Mouse (Mus musculus): ENCODE measurements around the gene Gm21988. TPM values are rescaled to one million over a fixed set of nuclear protein-coding genes. Genes with fewer than 3 reads are reported as not detected.

Gm21988 gene
- 1 to 10 TPM; 4.9 to 5.3 TPM for total RNA-seq (2021)
- long read RNA-seq, experiment 1, partial matches to known transcripts: 3 of 5 reads
- long read RNA-seq, experiment 1, other reads (novel, unspliced or antisense): 2 of 5 reads
- long read RNA-seq, experiment 2, partial matches to known transcripts: 1 of 3 reads
- long read RNA-seq, experiment 2, other reads (novel, unspliced or antisense): 2 of 3 reads

- no peak for TF ChIP-seq CTCF (IDR thresholded peaks at IDR 0.05)
- peak; percentile 74 to 77 for DNase-seq (ENCODE audit: extremely low spot score in 1 of 2, low spot score in 2 of 2)
- peak within 1 kb of the TSS; percentile 92 for H3K27ac ChIP-seq
- intact Hi-C loops (cut with DNase I): loop anchor here (10.0 kb wide), 1 partner anchor 415 kb away; the partner anchor contains the start of genes Eno3 and Pfn1
- H3K4me3 ChIP-seq: peak within 1 kb of the TSS; percentile 98
Measured at GRCm38 (mm10) chr11:70239541-70240279, at the start of gene Gm21988, which contains the start of gene Rnasek. Gene Gm21988 (minus strand): TSS chr11:70239830. Gene Rnasek (minus strand): TSS chr11:70239842.

GRCm38 (mm10) chr11:70289236-70289635, 49.6 kb upstream of the Gm21988 start:
- Histone ChIP-seq H3K4me3 (no peak overlapping the region), H3K27ac (no peak overlapping the region)
- no peak for TF ChIP-seq CTCF (IDR thresholded peaks at IDR 0.05)
- intact Hi-C loops (cut with DNase I): no loop called here
- DNase-seq (ENCODE audit: extremely low spot score in 1 of 2, low spot score in 2 of 2): peak in 1 of 2 experiments; percentile 17

- no peak for DNase-seq (ENCODE audit: extremely low spot score in 1 of 2, low spot score in 2 of 2)
- Histone ChIP-seq H3K27ac (no peak overlapping the region), H3K4me3 (no peak overlapping the region)
- no peak for TF ChIP-seq CTCF (IDR thresholded peaks at IDR 0.05)
- intact Hi-C loops (cut with DNase I): no loop called here
Measured at GRCm38 (mm10) chr11:70288102-70288501, 48.5 kb upstream of the Gm21988 start.

GRCm38 (mm10) chr11:70285686-70286085, 46.1 kb upstream of the Gm21988 start:
- intact Hi-C loops (cut with DNase I): no loop called here
- H3K4me3 ChIP-seq: no peak overlapping the region
- no peak for TF ChIP-seq CTCF (IDR thresholded peaks at IDR 0.05)
- no peak overlapping the region for H3K27ac ChIP-seq
- no peak for DNase-seq (ENCODE audit: extremely low spot score in 1 of 2, low spot score in 2 of 2)

GRCm38 (mm10) chr11:70284757-70285156, 45.1 kb upstream of the Gm21988 start:
- DNase-seq (ENCODE audit: extremely low spot score in 1 of 2, low spot score in 2 of 2): no peak
- H3K4me3 ChIP-seq: no peak overlapping the region
- TF ChIP-seq CTCF (IDR thresholded peaks at IDR 0.05): no peak
- intact Hi-C loops (cut with DNase I): no loop called here
- H3K27ac ChIP-seq: no peak overlapping the region

GRCm38 (mm10) chr11:70283666-70284065, 44.0 kb upstream of the Gm21988 start:
- intact Hi-C loops (cut with DNase I): no loop called here
- DNase-seq (ENCODE audit: extremely low spot score in 1 of 2, low spot score in 2 of 2): no peak

GRCm38 (mm10) chr11:70280441-70280840, 40.8 kb upstream of the Gm21988 start:
- TF ChIP-seq CTCF (IDR thresholded peaks at IDR 0.05): no peak
- H3K4me3 ChIP-seq: no peak overlapping the region
- intact Hi-C loops (cut with DNase I): no loop called here
- DNase-seq (ENCODE audit: extremely low spot score in 1 of 2, low spot score in 2 of 2): no peak
- H3K27ac ChIP-seq: no peak overlapping the region

More at GRCm38 (mm10) chr11:70283666-70284065, 44.0 kb upstream of the Gm21988 start:
- no peak overlapping the region for H3K27ac ChIP-seq
- TF ChIP-seq CTCF (IDR thresholded peaks at IDR 0.05): no peak
- no peak overlapping the region for H3K4me3 ChIP-seq

GRCm38 (mm10) chr11:70278961-70279360, 39.3 kb upstream of the Gm21988 start:
- no peak for TF ChIP-seq CTCF (IDR thresholded peaks at IDR 0.05)
- no peak for DNase-seq (ENCODE audit: extremely low spot score in 1 of 2, low spot score in 2 of 2)
- Histone ChIP-seq H3K4me3 (no peak overlapping the region), H3K27ac (no peak overlapping the region)
- intact Hi-C loops (cut with DNase I): no loop called here

GRCm38 (mm10) chr11:70271641-70272040, 32.0 kb upstream of the Gm21988 start:
- intact Hi-C loops (cut with DNase I): no loop called here
- no peak overlapping the region for H3K4me3 ChIP-seq
- H3K27ac ChIP-seq: no peak overlapping the region
- no peak for TF ChIP-seq CTCF (IDR thresholded peaks at IDR 0.05)
- no peak for DNase-seq (ENCODE audit: extremely low spot score in 1 of 2, low spot score in 2 of 2)

- no peak overlapping the region for H3K27ac ChIP-seq
- H3K4me3 ChIP-seq: no peak overlapping the region
- no peak for TF ChIP-seq CTCF (IDR thresholded peaks at IDR 0.05)
- intact Hi-C loops (cut with DNase I): no loop called here
- DNase-seq (ENCODE audit: extremely low spot score in 1 of 2, low spot score in 2 of 2): no peak
Measured at GRCm38 (mm10) chr11:70266405-70266804, 26.8 kb upstream of the Gm21988 start.

GRCm38 (mm10) chr11:70265819-70266218, 26.2 kb upstream of the Gm21988 start:
- intact Hi-C loops (cut with DNase I): no loop called here
- Histone ChIP-seq H3K4me3 (no peak overlapping the region), H3K27ac (no peak overlapping the region)
- DNase-seq (ENCODE audit: extremely low spot score in 1 of 2, low spot score in 2 of 2): no peak
- no peak for TF ChIP-seq CTCF (IDR thresholded peaks at IDR 0.05)

GRCm38 (mm10) chr11:70265252-70265651, 25.6 kb upstream of the Gm21988 start:
- no peak for DNase-seq (ENCODE audit: extremely low spot score in 1 of 2, low spot score in 2 of 2)

More at GRCm38 (mm10) chr11:70265252-70265651, 25.6 kb upstream of the Gm21988 start:
- H3K27ac ChIP-seq: no peak overlapping the region
- H3K4me3 ChIP-seq: no peak overlapping the region
- TF ChIP-seq CTCF (IDR thresholded peaks at IDR 0.05): no peak
- intact Hi-C loops (cut with DNase I): no loop called here
